Mouse (Mus musculus): Measurements from ENCODE around the gene Stk32b. TPM values are rescaled to one million over a fixed set of nuclear protein-coding genes. Genes with fewer than 3 reads are reported as not detected.

The Stk32b gene
- 0.18 TPM in 1 of 2 replicates, not detected in the other for polyA plus RNA-seq (2012; rRNA removed; ENCODE audit: low replicate concordance)

DNA sequence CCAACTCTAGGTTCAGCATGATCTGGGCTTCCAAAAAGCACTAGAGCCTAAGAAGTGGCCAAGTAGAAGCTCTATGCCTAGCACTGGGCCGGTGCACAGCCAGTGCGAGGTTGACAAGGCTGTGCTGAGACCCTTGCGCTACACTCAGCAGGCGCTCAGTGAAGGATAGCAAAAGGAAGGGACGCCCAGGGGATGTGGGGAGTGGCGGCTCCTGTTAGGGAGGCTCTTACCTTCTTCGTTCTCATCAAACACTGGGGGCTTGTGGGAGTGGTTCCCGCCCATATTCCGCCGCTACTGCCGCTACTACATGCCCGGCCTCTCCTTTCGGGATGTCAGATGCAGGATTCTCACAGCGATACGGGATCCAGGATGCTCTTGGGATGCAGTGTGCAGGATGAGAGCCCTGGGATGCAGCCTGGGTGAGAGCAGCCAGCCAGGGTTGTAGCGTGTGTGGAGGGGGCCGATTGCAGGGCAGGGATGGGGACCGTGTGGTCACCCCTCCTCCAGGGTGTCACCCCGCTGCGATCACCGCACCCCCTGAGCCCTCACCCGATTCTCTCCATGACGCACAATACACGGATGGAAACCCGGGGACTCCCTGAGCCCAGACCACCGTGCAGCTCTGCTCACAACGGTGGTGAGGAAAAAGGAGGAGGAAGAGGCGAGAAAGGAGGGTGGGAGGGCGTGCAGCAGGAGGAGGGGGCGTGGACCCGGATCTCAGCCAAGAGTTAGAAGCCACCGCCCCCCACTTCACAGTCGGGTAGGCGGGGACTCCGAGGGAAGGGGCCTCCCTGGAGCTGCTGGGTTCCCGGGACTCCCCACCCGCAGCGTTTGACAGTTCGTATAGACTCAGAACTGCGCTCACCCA is at the start of gene Stk32b:
Stk32b (minus strand) TSS at position 667 of the 868 bp plus-strand sequence.

GRCm38 (mm10) chr5:37735224-37735623 is 18.3 kb upstream of the Stk32b start, which contains the start of gene Cytl1:
TSS of gene Cytl1 (plus strand) at chr5:37735519.

Other genes starting within 250 kb of the Stk32b start
- 4.6 and 5.6 TPM in 2 replicates for gene Cytl1, start 18.3 kb upstream of the Stk32b start, polyA plus RNA-seq (2012; rRNA removed; ENCODE audit: low replicate concordance)
- 0.63 and 1.7 TPM in 2 replicates for gene Msx1, start 107.4 kb upstream of the Stk32b start, polyA plus RNA-seq (2012; rRNA removed; ENCODE audit: low replicate concordance)

Measured in duodenum, adult 2 months (tissue).